Mouse (Mus musculus) forebrain, embryonic 16.5 days (tissue): ENCODE measurements around the gene Setd5. TPM values are rescaled to one million over a fixed set of nuclear protein-coding genes. Genes with fewer than 3 reads are reported as not detected.
A peak's percentile ranks its signal among the peaks of the same experiment; 100 is the strongest.

Experiments
- ATAC-seq: fragments of 200-750 bp; cut with Nextera tagmentation; 2 replicates; pipeline ENCODE4 v1.8.0; 2017; ENCODE audit warnings: mild to moderate bottlenecking, moderate library complexity
- H3K27ac ChIP-seq: fragments of 300-500 bp; sonication (generic); 2 replicates; pipeline ENCODE4 v1.5.1; 2014; ENCODE audit warnings: low read length, control low read depth
- H3K27me3 ChIP-seq: fragments of 300-500 bp; sonication (generic); replicated peaks from 2 replicates; pipeline ENCODE4 v1.6.1; 2014; ENCODE audit warnings: low read length; ENCODE audit not compliant: control insufficient read depth, insufficient read depth
- H3K36me3 ChIP-seq: fragments of 300-500 bp; sonication (generic); 2 replicates; pipeline ENCODE4 v1.6.1; 2014; ENCODE audit not compliant: control insufficient read depth, insufficient read depth
- H3K4me1 ChIP-seq: fragments of 300-500 bp; sonication (generic); replicated peaks from 2 replicates; pipeline ENCODE4 v1.6.1; 2014; ENCODE audit warnings: low read length; ENCODE audit not compliant: control insufficient read depth, insufficient read depth
- H3K4me2 ChIP-seq: fragments of 300-500 bp; sonication (generic); 2 replicates; pipeline ENCODE4 v1.6.1; 2014; ENCODE audit warnings: mild to moderate bottlenecking, low read length, control low read depth
- H3K4me3 ChIP-seq: fragments of 300-500 bp; sonication (generic); replicated peaks from 2 replicates; pipeline ENCODE4 v1.5.1; 2014; ENCODE audit warnings: mild to moderate bottlenecking, low read length, control low read depth
- H3K9ac ChIP-seq: fragments of 300-500 bp; sonication (generic); replicated peaks from 2 replicates; pipeline ENCODE4 v1.6.1; 2014; ENCODE audit warnings: low read depth, low read length, control low read depth
- H3K9me3 ChIP-seq: fragments of 300-500 bp; sonication (generic); 2 replicates; pipeline ENCODE4 v1.6.1; 2016; ENCODE audit warnings: low read length; ENCODE audit not compliant: control insufficient read depth
- WGBS: fragments of 180-500 bp; shearing (Covaris S2); extraction: QIAGEN DNeasy Blood & Tissue Kit; methylation state at CpG from one replicate; pipeline ENCODE4 v1.1.7; 2014; 5-methylcytosine and 5-hydroxymethylcytosine counted together
- polyA plus RNA-seq: library from polyadenylated mRNA; unstranded; fragments of >200 nt; fragmentation: Nextera tagmentation; extraction: Ambion mirVana; gene quantifications from 2 replicates; pipeline ENCODE4 v1.2.1, GENCODE M21; 2015

Gene Setd5
- polyA plus RNA-seq, 1 experiment from 2014 or later: 55.4 TPM

DNA sequence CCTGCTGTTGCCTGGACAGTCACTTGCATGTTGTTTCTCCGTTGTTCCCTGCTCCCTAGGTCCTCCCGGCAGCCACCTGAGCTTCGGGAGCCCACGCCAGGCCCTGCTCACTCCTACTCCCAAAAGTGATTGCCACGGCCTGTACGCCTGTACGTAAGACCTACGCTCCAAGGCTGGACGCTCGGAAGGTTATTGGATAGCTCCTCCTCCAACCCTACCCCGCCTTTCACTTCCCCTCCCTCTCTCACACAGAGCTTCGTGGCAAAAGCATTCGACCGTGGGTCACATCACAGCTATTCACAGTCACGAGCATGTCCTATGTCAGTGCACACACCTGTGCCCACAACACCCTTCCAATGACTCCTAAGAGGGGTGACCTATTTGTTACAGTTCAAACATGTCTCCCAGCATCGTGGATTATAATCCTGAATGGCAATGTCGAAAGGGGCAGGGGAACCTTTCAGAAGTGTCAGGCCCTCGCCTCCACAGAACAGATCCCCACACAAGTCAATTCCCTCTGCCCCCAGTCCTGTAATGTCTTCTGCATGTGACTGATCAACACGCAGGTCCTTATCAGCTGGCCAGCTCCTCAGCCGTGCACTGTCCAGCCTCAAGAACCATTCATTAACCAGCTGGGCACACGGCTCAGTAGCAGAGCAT, 107.8 kb downstream of the Setd5 start:
- WGBS: 87% methylated on average over 21 of the region's 21 CpGs
- Histone ChIP-seq H3K27ac (no peak overlapping the region), H3K4me1 (no peaks in the 10 kb centered on the region), H3K27me3 (no peaks in the 10 kb centered on the region), H3K36me3 (peaks cover 4% of the 10 kb centered on the region; the same call in 1 of the 2 replicates), H3K4me3 (no peak overlapping the region), H3K9me3 (no peaks in the 10 kb centered on the region), H3K4me2 (no peak overlapping the region), H3K9ac (no peak overlapping the region)
- ATAC-seq: no peak

DNA sequence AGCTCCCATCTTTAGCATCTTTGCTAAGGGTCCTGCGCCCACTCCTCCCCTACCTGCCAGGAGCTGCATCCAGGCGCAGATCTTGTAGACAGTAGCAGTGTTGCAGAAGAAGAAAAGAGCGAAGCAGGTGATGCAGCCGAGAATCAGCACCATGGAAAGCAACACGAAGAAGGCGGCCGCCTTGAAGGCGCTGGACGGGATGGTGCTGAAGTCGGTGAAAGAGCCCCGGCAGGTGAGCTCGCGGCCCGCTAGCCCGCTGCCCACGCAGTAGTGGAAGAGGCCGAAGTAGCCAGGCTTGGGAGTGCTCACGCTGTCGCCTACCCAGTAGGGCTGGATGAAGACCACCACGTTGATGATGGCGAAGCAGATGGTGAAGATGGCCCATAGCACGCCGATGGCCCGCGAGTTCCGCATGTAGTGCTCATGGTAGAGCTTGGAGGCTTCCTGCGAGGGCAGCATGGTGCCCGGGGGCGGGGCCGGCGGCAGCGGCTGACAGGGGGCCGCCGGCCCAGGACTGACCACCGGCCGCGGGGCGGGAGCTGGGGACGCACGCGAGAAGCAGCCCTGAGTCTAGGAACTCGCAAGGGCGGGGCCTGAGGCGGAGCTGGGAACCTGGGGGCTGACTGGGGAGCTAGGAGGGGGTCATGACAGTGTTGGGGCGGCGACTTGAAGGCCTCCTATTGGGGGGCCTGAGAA, 116.7 kb downstream of the Setd5 start:
- WGBS: 3% methylated on average over 46 of the region's 46 CpGs
- no peak overlapping the region for H3K27ac ChIP-seq

DNA sequence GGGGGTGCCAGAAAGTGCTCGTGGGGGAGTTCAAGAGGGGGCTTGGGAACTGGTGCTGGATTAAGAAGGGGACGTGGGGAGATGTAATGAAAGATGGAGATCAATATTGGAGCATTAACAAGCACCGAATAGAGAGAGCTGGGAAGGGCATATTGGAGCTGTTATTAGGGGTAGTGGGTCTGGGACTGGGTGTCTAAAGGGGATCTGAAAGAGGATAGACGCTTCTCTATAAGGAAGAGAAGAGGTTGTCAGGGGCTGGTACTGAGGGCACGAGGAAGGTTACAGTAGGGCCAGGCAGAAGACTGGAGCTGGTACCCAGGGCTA, 117.3 kb downstream of the Setd5 start:
- ATAC-seq: peak; percentile 66; the same call in 1 of the 2 replicates
- H3K27ac ChIP-seq: no peak overlapping the region; the same call in 1 of the 2 replicates
- peak overlapping the region; percentile 93 for H3K4me2 ChIP-seq
- 0% methylated on average over 5 of the region's 5 CpGs for WGBS
- peak overlapping the region; percentile 95 for H3K9ac ChIP-seq
- no peaks in the 10 kb centered on the region for H3K9me3 ChIP-seq
- peaks cover 30% of the 10 kb centered on the region for H3K4me1 ChIP-seq
- H3K36me3 ChIP-seq: no peaks in the 10 kb centered on the region
- H3K4me3 ChIP-seq: peak overlapping the region; percentile 87
- H3K27me3 ChIP-seq: no peaks in the 10 kb centered on the region

More for the DNA sequence above, 116.7 kb downstream of the Setd5 start:
- H3K27me3 ChIP-seq: no peaks in the 10 kb centered on the region
- H3K9ac ChIP-seq: peak overlapping the region; percentile 95
- no peaks in the 10 kb centered on the region for H3K36me3 ChIP-seq
- no peaks in the 10 kb centered on the region for H3K9me3 ChIP-seq
- peak overlapping the region; percentile 87 for H3K4me3 ChIP-seq
- ATAC-seq: peak; percentile 37
- peak overlapping the region; percentile 93 for H3K4me2 ChIP-seq
- peaks cover 30% of the 10 kb centered on the region for H3K4me1 ChIP-seq

DNA sequence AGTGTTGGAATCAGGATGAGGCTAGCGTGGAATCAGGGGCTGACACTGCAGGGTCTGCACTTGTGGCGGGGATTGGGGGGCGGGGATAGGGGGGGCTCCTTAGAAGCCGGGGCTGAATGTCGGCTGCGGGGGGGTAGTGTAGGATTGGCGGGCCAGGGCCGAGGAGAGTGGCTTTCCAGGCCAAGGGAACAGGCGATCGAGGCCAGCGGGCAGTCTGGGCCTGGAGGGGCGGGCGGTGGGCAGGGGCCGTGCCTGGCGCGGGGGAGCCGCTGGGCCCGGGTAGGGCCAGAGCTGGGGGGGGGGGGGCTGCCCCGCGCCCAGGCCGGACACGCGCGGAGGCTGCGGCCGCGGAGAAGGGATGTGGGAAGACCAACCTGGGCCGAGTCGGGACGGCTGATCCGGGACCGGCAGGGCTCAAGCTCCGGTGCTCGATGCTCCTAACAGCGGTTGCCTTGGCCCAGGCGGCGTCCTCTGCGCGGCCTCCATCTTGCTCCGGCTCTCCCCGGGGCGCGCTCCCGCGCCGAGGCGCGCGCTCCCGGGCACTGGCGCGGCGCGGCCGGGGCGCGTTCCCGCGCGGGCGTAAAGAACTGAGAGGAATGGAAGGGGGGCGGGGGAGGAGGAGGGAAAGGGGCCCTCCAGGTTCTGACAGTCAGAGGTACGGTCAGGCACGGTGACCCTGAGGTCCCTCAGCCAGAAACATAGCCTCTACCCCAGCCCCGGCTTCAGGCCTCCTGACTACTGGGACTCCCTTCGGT, 117.9 kb downstream of the Setd5 start, which contains the start of gene Lhfpl4:
Gene Lhfpl4, minus strand, starts transcription at position 544 of the 755 bp plus-strand sequence.
- Histone ChIP-seq H3K4me2 (peak within 1 kb of the TSS; percentile 93), H3K4me3 (peak within 1 kb of the TSS; percentile 87), H3K27ac (peak within 1 kb of the TSS; percentile 53), H3K9ac (peak within 1 kb of the TSS; percentile 95), H3K27me3 (no peaks in the 10 kb centered on the region), H3K4me1 (peaks cover 30% of the 10 kb centered on the region), H3K9me3 (no peaks in the 10 kb centered on the region), H3K36me3 (no peaks in the 10 kb centered on the region)
- ATAC-seq: peak; percentile 86
- WGBS: under 1% methylated on average over 46 of the region's 66 CpGs

DNA sequence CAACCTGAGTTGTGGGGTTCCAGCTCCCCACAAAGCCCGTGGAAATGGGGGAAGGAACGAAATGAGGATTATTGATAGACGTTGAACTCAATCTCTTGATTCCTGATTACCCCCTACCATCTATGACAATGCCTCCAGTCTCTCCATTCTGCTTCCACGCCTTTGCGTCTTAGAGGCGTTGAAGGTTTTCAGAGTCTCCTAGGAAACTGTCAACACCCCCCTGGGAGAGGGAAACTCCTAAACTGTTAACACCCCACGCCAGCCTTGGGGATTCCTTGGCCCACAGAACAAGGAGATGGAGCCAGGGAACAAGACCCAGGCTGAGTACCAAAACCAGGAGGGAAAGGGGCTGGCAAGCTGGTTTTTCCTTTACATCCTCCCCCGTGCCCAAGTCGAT, 118.4 kb downstream of the Setd5 start:
- Histone ChIP-seq H3K27me3 (no peaks in the 10 kb centered on the region), H3K36me3 (no peaks in the 10 kb centered on the region), H3K9ac (peak overlapping the region; percentile 95), H3K27ac (no peak overlapping the region; the same call in 1 of the 2 replicates), H3K4me2 (peak overlapping the region; percentile 93), H3K4me3 (peak overlapping the region; percentile 87), H3K4me1 (peaks cover 30% of the 10 kb centered on the region), H3K9me3 (no peaks in the 10 kb centered on the region)
- peak; percentile 11 for ATAC-seq
- 8% methylated on average over 9 of the region's 9 CpGs for WGBS

Other genes starting within 250 kb of the Setd5 start
- gene Srgap3, start 130.1 kb upstream of the Setd5 start, polyA plus RNA-seq: 32.2 and 37.2 TPM in 2 replicates
- gene Thumpd3, start 31.1 kb upstream of the Setd5 start, polyA plus RNA-seq: 65.0 and 66.8 TPM in 2 replicates
- gene Lhfpl4, start 118.0 kb downstream of the Setd5 start, polyA plus RNA-seq: 40.1 and 49.4 TPM in 2 replicates
- 42.1 and 44.4 TPM in 2 replicates for gene Mtmr14, start 160.5 kb downstream of the Setd5 start, polyA plus RNA-seq
- gene Cpne9, start 204.9 kb downstream of the Setd5 start, polyA plus RNA-seq: 0.32 and 1.4 TPM in 2 replicates
- 19.9 and 20.3 TPM in 2 replicates for gene Brpf1, start 229.8 kb downstream of the Setd5 start, polyA plus RNA-seq
- gene Ogg1, start 249.6 kb downstream of the Setd5 start, polyA plus RNA-seq: 11.3 and 11.9 TPM in 2 replicates